Mouse (Mus musculus) stomach, embryonic 16.5 days (tissue): ENCODE measurements around the gene Ucma. TPM values are rescaled to one million over a fixed set of nuclear protein-coding genes. Genes with fewer than 3 reads are reported as not detected.
A peak's percentile ranks its signal among the peaks of the same experiment; 100 is the strongest.

Experiments
- ATAC-seq: fragments of 200-750 bp; cut with Nextera tagmentation; 2 replicates; pipeline ENCODE4 v1.8.0; 2017; ENCODE audit warnings: moderate number of reproducible peaks, moderate TSS enrichment; ENCODE audit not compliant: insufficient read depth, low FRiP score
- H3K27ac ChIP-seq: fragments of 300-500 bp; sonication (generic); 2 replicates; pipeline ENCODE4 v1.5.1; 2014; ENCODE audit warnings: low read length
- H3K27me3 ChIP-seq: fragments of 300-500 bp; sonication (generic); 2 replicates; pipeline ENCODE4 v1.6.1; 2014; ENCODE audit warnings: low read length, control low read depth, mixed read lengths; ENCODE audit not compliant: control insufficient read depth, insufficient read depth
- H3K36me3 ChIP-seq: fragments of 300-500 bp; sonication (generic); 2 replicates; pipeline ENCODE4 v1.6.1; 2014; ENCODE audit warnings: low read length; ENCODE audit not compliant: control insufficient read depth, insufficient read depth
- H3K4me1 ChIP-seq: fragments of 300-500 bp; sonication (generic); 2 replicates; pipeline ENCODE4 v1.6.1; 2014; ENCODE audit warnings: low read length, control low read depth, mixed read lengths; ENCODE audit not compliant: control insufficient read depth, insufficient read depth
- H3K4me2 ChIP-seq: fragments of 300-500 bp; sonication (generic); 2 replicates; pipeline ENCODE4 v1.6.1; 2014; ENCODE audit warnings: low read depth, low read length, mixed read lengths
- H3K4me3 ChIP-seq: fragments of 300-500 bp; sonication (generic); replicated peaks from 2 replicates; pipeline ENCODE4 v1.5.1; 2014; ENCODE audit warnings: mild to moderate bottlenecking, low read length
- H3K9ac ChIP-seq: fragments of 300-500 bp; sonication (generic); 2 replicates; pipeline ENCODE4 v1.6.1; 2014; ENCODE audit warnings: low read length
- H3K9me3 ChIP-seq: fragments of 300-500 bp; sonication (generic); replicated peaks from 2 replicates; pipeline ENCODE4 v1.6.1; 2016; ENCODE audit warnings: low read length, control low read depth; ENCODE audit not compliant: control insufficient read depth
- WGBS: fragments of 180-500 bp; shearing (Covaris S2); extraction: QIAGEN DNeasy Blood & Tissue Kit; methylation state at CpG from one replicate; pipeline ENCODE4 v1.1.7; 2014; 5-methylcytosine and 5-hydroxymethylcytosine counted together
- polyA plus RNA-seq: library from polyadenylated mRNA; unstranded; fragments of >200 nt; fragmentation: Nextera tagmentation; extraction: Ambion mirVana; gene quantifications from 2 replicates; pipeline ENCODE4 v1.2.1, GENCODE M21; 2015

Ucma gene
- polyA plus RNA-seq, 1 experiment from 2014 or later: not detected

- H3K4me1 ChIP-seq: no peaks in the 10 kb centered on the region
- no peaks in the 10 kb centered on the region for H3K9me3 ChIP-seq
- ATAC-seq: no peak
- no peak overlapping the region for H3K4me3 ChIP-seq
- H3K4me2 ChIP-seq: no peak overlapping the region
- H3K27ac ChIP-seq: no peak overlapping the region
- no peak overlapping the region for H3K9ac ChIP-seq
- no peaks in the 10 kb centered on the region for H3K27me3 ChIP-seq
- H3K36me3 ChIP-seq: no peaks in the 10 kb centered on the region
- 90% methylated on average over 4 of the region's 4 CpGs for WGBS
Observed at GRCm38 (mm10) chr2:5029808-5030207, 53.9 kb downstream of the Ucma start.

GRCm38 (mm10) chr2:5031215-5031614 is 55.3 kb downstream of the Ucma start:
- Histone ChIP-seq H3K9me3 (no peaks in the 10 kb centered on the region), H3K27me3 (no peaks in the 10 kb centered on the region), H3K4me2 (no peak overlapping the region), H3K9ac (no peak overlapping the region), H3K36me3 (no peaks in the 10 kb centered on the region), H3K4me3 (no peak overlapping the region), H3K27ac (no peak overlapping the region), H3K4me1 (no peaks in the 10 kb centered on the region)
- WGBS: 83% methylated on average over 7 of the region's 7 CpGs
- ATAC-seq: no peak

- Histone ChIP-seq H3K36me3 (no peaks in the 10 kb centered on the region), H3K9ac (no peak overlapping the region), H3K4me1 (no peaks in the 10 kb centered on the region), H3K4me2 (no peak overlapping the region), H3K9me3 (no peaks in the 10 kb centered on the region), H3K27ac (no peak overlapping the region), H3K4me3 (no peak overlapping the region), H3K27me3 (no peaks in the 10 kb centered on the region)
- WGBS: 64% methylated on average over 5 of the region's 5 CpGs
- peak; percentile 70; the same call in 1 of the 2 replicates for ATAC-seq
Observed at GRCm38 (mm10) chr2:5032665-5033064, 56.7 kb downstream of the Ucma start.

GRCm38 (mm10) chr2:5033546-5034420 is 57.9 kb downstream of the Ucma start:
- no peak overlapping the region for H3K4me3 ChIP-seq
- no peaks in the 10 kb centered on the region for H3K4me1 ChIP-seq
- no peak overlapping the region for H3K27ac ChIP-seq
- no peaks in the 10 kb centered on the region for H3K9me3 ChIP-seq
- H3K27me3 ChIP-seq: no peaks in the 10 kb centered on the region
- ATAC-seq: peak; percentile 41; the same call in 1 of the 2 replicates
- no peak overlapping the region for H3K9ac ChIP-seq
- 41% methylated on average over 15 of the region's 15 CpGs for WGBS
- no peak overlapping the region for H3K4me2 ChIP-seq
- no peaks in the 10 kb centered on the region for H3K36me3 ChIP-seq

GRCm38 (mm10) chr2:5034801-5035200 is 58.9 kb downstream of the Ucma start:
- WGBS: 79% methylated on average over 8 of the region's 8 CpGs

GRCm38 (mm10) chr2:5035241-5035640 is 59.3 kb downstream of the Ucma start:
- H3K36me3 ChIP-seq: no peaks in the 10 kb centered on the region
- no peak for ATAC-seq
- H3K4me3 ChIP-seq: no peak overlapping the region
- no peaks in the 10 kb centered on the region for H3K9me3 ChIP-seq
- H3K9ac ChIP-seq: no peak overlapping the region
- no peak overlapping the region for H3K27ac ChIP-seq
- H3K4me2 ChIP-seq: no peak overlapping the region
- 87% methylated on average over 9 of the region's 9 CpGs for WGBS
- H3K27me3 ChIP-seq: no peaks in the 10 kb centered on the region
- H3K4me1 ChIP-seq: no peaks in the 10 kb centered on the region

More at GRCm38 (mm10) chr2:5034801-5035200, 58.9 kb downstream of the Ucma start:
- H3K27me3 ChIP-seq: no peaks in the 10 kb centered on the region
- H3K4me1 ChIP-seq: no peaks in the 10 kb centered on the region
- H3K9ac ChIP-seq: no peak overlapping the region
- H3K4me3 ChIP-seq: no peak overlapping the region
- no peak overlapping the region for H3K27ac ChIP-seq
- H3K4me2 ChIP-seq: no peak overlapping the region
- no peaks in the 10 kb centered on the region for H3K9me3 ChIP-seq
- no peak for ATAC-seq
- H3K36me3 ChIP-seq: no peaks in the 10 kb centered on the region

Other genes starting within 250 kb of the Ucma start
- gene Sephs1, start 94.6 kb upstream of the Ucma start, polyA plus RNA-seq: 50.2 and 53.0 TPM in 2 replicates
- 82.6 and 86.8 TPM in 2 replicates for gene Phyh, start 57.1 kb upstream of the Ucma start, polyA plus RNA-seq
- 25.1 and 26.4 TPM in 2 replicates for gene Mcm10, start 36.7 kb downstream of the Ucma start, polyA plus RNA-seq
- 17.6 and 18.6 TPM in 2 replicates for gene Optn, start 87.9 kb downstream of the Ucma start, polyA plus RNA-seq
- gene Ccdc3, start 161.7 kb downstream of the Ucma start, polyA plus RNA-seq: 20.7 and 21.2 TPM in 2 replicates